Mouse (Mus musculus) midbrain, embryonic 14.5 days (tissue): Measurements from ENCODE around the gene F5. TPM values are rescaled to one million over a fixed set of nuclear protein-coding genes. Genes with fewer than 3 reads are reported as not detected.

Experiments
- ATAC-seq: fragments of 200-750 bp; cut with Nextera tagmentation; 2 replicates; pipeline ENCODE4 v1.8.0; 2017; ENCODE audit warnings: moderate number of reproducible peaks, moderate library complexity; ENCODE audit not compliant: low FRiP score, low TSS enrichment
- DNase-seq: peaks from one replicate; pipeline ENCODE4 v3.0.0-alpha.2; 2015
- H3K27ac ChIP-seq: fragments of 300-500 bp; sonication (generic); replicated peaks from 2 replicates; pipeline ENCODE4 v1.5.1; 2014; ENCODE audit warnings: mild to moderate bottlenecking, low read depth, low read length, moderate library complexity
- H3K27me3 ChIP-seq: fragments of 300-500 bp; sonication (generic); 2 replicates; pipeline ENCODE4 v1.6.1; 2014; ENCODE audit warnings: low read length, control low read depth, mixed read lengths; ENCODE audit not compliant: control insufficient read depth, insufficient read depth
- H3K36me3 ChIP-seq: fragments of 300-500 bp; sonication (generic); 2 replicates; pipeline ENCODE4 v1.6.1; 2014; ENCODE audit warnings: low read length, control low read depth; ENCODE audit not compliant: control insufficient read depth, insufficient read depth
- H3K4me1 ChIP-seq: fragments of 300-500 bp; sonication (generic); 2 replicates; pipeline ENCODE4 v1.6.1; 2014; ENCODE audit warnings: mild to moderate bottlenecking, antibody characterized with exemption, low read length, control low read depth; ENCODE audit not compliant: control insufficient read depth, insufficient read depth
- H3K4me2 ChIP-seq: fragments of 300-500 bp; sonication (generic); 2 replicates; pipeline ENCODE4 v1.6.1; 2014; ENCODE audit warnings: mild to moderate bottlenecking, low read length, moderate library complexity
- H3K4me3 ChIP-seq: fragments of 300-500 bp; sonication (generic); replicated peaks from 2 replicates; pipeline ENCODE4 v1.5.1; 2014; ENCODE audit warnings: low read depth, low read length
- H3K9ac ChIP-seq: fragments of 300-500 bp; sonication (generic); replicated peaks from 2 replicates; pipeline ENCODE4 v1.6.1; 2014; ENCODE audit warnings: mild to moderate bottlenecking, low read length, moderate library complexity
- H3K9me3 ChIP-seq: fragments of 300-500 bp; sonication (generic); 2 replicates; pipeline ENCODE4 v1.6.1; 2016; ENCODE audit warnings: low read length, control low read depth, mixed read lengths; ENCODE audit not compliant: control insufficient read depth
- WGBS: fragments of 180-500 bp; shearing (Covaris S2); extraction: QIAGEN DNeasy Blood & Tissue Kit; methylation state at CpG from one replicate; pipeline ENCODE4 v1.1.7; 2014; 5-methylcytosine and 5-hydroxymethylcytosine counted together
- polyA plus RNA-seq: library from polyadenylated mRNA; unstranded; fragments of >200 nt; fragmentation: Nextera tagmentation; extraction: Ambion mirVana; gene quantifications from 2 replicates; pipeline ENCODE4 v1.2.1, GENCODE M21; 2014

F5 gene
- polyA plus RNA-seq, 1 experiment from 2014 or later, result 0.07 TPM

DNA sequence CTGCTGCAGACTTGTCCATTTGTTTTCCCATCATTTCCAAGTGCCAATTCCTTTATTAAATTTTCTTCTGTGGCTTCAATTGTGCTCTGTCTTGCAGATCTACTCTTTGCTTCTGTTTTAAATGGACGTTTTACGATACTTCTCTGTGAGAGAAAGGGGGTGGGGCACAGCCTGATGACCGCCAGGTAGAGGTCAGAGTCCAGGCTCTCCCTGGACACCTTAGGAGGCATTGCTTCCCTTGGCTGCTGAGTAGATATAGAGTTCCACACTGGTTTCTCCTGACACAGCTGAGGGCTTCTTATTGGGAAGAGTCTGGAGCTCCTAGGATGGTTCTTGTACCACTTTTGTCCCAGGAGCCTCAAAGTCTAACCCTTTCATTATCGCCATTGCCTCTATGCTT lies 59.3 kb downstream of the F5 start:
- Histone ChIP-seq H3K4me3 (no peak overlapping the region), H3K9me3 (no peaks in the 10 kb centered on the region; the same call in 1 of the 2 replicates), H3K4me2 (no peak overlapping the region), H3K27me3 (no peaks in the 10 kb centered on the region), H3K36me3 (no peaks in the 10 kb centered on the region), H3K27ac (no peak overlapping the region), H3K4me1 (no peaks in the 10 kb centered on the region), H3K9ac (no peak overlapping the region)
- WGBS, result 91% methylated on average over 4 of the region's 4 CpGs
- no peak for ATAC-seq
- no peak for DNase-seq

- WGBS, result 85% methylated on average over 8 of the region's 8 CpGs
- H3K27me3 ChIP-seq, result no peaks in the 10 kb centered on the region
- H3K4me1 ChIP-seq, result no peaks in the 10 kb centered on the region
- no peak overlapping the region for H3K4me2 ChIP-seq
- ATAC-seq (no peak), DNase-seq (no peak)
- no peak overlapping the region for H3K4me3 ChIP-seq
- no peaks in the 10 kb centered on the region for H3K36me3 ChIP-seq
- no peak overlapping the region for H3K27ac ChIP-seq
- H3K9ac ChIP-seq, result no peak overlapping the region
- no peaks in the 10 kb centered on the region; the same call in 1 of the 2 replicates for H3K9me3 ChIP-seq
Measured at GRCm38 (mm10) chr1:164212686-164213085, 61.0 kb downstream of the F5 start.

GRCm38 (mm10) chr1:164214190-164214589 lies 62.6 kb downstream of the F5 start:
- 55% methylated on average over 8 of the region's 8 CpGs for WGBS
- Histone ChIP-seq H3K9me3 (no peaks in the 10 kb centered on the region; the same call in 1 of the 2 replicates), H3K27me3 (no peaks in the 10 kb centered on the region), H3K9ac (no peak overlapping the region), H3K36me3 (no peaks in the 10 kb centered on the region), H3K4me1 (no peaks in the 10 kb centered on the region), H3K4me3 (no peak overlapping the region), H3K27ac (no peak overlapping the region), H3K4me2 (no peak overlapping the region)
- DNase-seq (no peak), ATAC-seq (no peak)

GRCm38 (mm10) chr1:164215097-164215496 lies 63.5 kb downstream of the F5 start:
- no peak overlapping the region for H3K9ac ChIP-seq
- no peaks in the 10 kb centered on the region for H3K27me3 ChIP-seq
- H3K36me3 ChIP-seq, result no peaks in the 10 kb centered on the region
- ATAC-seq (no peak), DNase-seq (no peak)
- no peaks in the 10 kb centered on the region for H3K4me1 ChIP-seq
- H3K4me3 ChIP-seq, result no peak overlapping the region
- no peak overlapping the region for H3K27ac ChIP-seq
- H3K4me2 ChIP-seq, result no peak overlapping the region
- whole genome bisulfite sequencing, result 86% methylated on average over 3 of the region's 3 CpGs
- H3K9me3 ChIP-seq, result no peaks in the 10 kb centered on the region

GRCm38 (mm10) chr1:164215540-164215939 lies 63.9 kb downstream of the F5 start:
- WGBS, result 62% methylated on average over 6 of the region's 6 CpGs
- no peaks in the 10 kb centered on the region for H3K27me3 ChIP-seq
- no peaks in the 10 kb centered on the region for H3K36me3 ChIP-seq
- no peaks in the 10 kb centered on the region for H3K9me3 ChIP-seq
- no peak overlapping the region for H3K4me3 ChIP-seq
- no peak overlapping the region for H3K9ac ChIP-seq
- no peak for ATAC-seq
- peak; percentile 4 for DNase-seq
- no peak overlapping the region for H3K27ac ChIP-seq
- no peaks in the 10 kb centered on the region for H3K4me1 ChIP-seq
- no peak overlapping the region for H3K4me2 ChIP-seq

- Histone ChIP-seq H3K36me3 (no peaks in the 10 kb centered on the region), H3K9ac (no peak overlapping the region), H3K4me1 (no peaks in the 10 kb centered on the region), H3K9me3 (no peaks in the 10 kb centered on the region), H3K4me3 (no peak overlapping the region), H3K27ac (no peak overlapping the region), H3K27me3 (peaks cover 2% of the 10 kb centered on the region; the same call in 1 of the 2 replicates), H3K4me2 (peak overlapping the region; percentile 21; the same call in 1 of the 2 replicates)
- 35% methylated on average over 15 of the region's 15 CpGs for WGBS
- DNase-seq (peak; percentile 14), ATAC-seq (no peak)
Measured at GRCm38 (mm10) chr1:164217791-164218685, 66.4 kb downstream of the F5 start.

DNA sequence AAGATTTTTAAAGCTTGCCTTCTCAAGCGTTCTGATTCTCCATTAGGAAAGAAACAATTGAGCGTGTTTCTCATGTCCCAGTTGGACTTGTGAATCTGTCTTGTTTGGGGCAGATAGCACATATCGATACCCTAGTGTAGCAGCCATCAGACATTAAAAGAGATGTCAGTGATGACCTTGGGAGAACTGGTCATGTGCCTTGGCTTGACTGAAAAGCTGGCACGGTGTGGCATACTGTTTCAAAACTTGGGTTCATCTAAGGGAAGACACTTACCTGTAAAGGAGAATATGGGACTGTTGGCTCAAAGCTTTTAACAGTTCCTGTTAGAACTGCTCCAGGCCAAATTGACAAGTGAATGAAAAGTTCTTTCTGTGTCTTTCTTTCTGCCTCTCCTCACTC lies 68.6 kb downstream of the F5 start:
- ATAC-seq, result no peak
- whole genome bisulfite sequencing, result 90% methylated on average over 4 of the region's 4 CpGs

DNA sequence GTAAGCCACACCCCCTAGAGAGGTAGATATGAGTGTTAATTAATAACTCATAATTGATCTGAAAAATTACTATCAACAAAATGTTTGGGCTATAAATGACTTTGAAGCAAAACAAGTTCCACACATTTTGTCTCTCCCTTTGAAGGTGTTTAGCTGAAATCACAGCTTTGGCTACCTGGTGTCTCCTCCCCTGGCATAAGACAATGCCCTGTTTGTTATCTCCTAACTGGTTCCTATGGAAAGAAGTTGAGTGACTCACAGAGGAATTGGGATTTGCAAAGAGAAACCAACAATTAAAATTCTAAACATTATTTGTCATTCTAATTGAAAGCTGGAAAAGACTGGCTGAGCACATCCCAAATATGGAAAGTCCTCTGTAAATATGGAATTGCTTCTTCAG lies 71.5 kb downstream of the F5 start:
- peaks cover 3% of the 10 kb centered on the region; the same call in 1 of the 2 replicates for H3K27me3 ChIP-seq
- H3K4me3 ChIP-seq, result no peak overlapping the region
- H3K9me3 ChIP-seq, result no peaks in the 10 kb centered on the region
- no peak overlapping the region for H3K4me2 ChIP-seq
- H3K36me3 ChIP-seq, result no peaks in the 10 kb centered on the region
- no peak overlapping the region for H3K9ac ChIP-seq
- H3K4me1 ChIP-seq, result no peaks in the 10 kb centered on the region
- no peak for DNase-seq
- ATAC-seq, result no peak
- no peak overlapping the region for H3K27ac ChIP-seq

More for the DNA sequence above, 68.6 kb downstream of the F5 start:
- DNase-seq, result no peak
- H3K27me3 ChIP-seq, result peaks cover 3% of the 10 kb centered on the region; the same call in 1 of the 2 replicates
- no peaks in the 10 kb centered on the region for H3K36me3 ChIP-seq
- H3K4me2 ChIP-seq, result no peak overlapping the region
- no peaks in the 10 kb centered on the region for H3K4me1 ChIP-seq
- H3K4me3 ChIP-seq, result no peak overlapping the region
- H3K9ac ChIP-seq, result no peak overlapping the region
- H3K27ac ChIP-seq, result no peak overlapping the region
- no peaks in the 10 kb centered on the region for H3K9me3 ChIP-seq
